Mouse (Mus musculus): ENCODE data around the gene Ddx23.

Ddx23 gene

DNA sequence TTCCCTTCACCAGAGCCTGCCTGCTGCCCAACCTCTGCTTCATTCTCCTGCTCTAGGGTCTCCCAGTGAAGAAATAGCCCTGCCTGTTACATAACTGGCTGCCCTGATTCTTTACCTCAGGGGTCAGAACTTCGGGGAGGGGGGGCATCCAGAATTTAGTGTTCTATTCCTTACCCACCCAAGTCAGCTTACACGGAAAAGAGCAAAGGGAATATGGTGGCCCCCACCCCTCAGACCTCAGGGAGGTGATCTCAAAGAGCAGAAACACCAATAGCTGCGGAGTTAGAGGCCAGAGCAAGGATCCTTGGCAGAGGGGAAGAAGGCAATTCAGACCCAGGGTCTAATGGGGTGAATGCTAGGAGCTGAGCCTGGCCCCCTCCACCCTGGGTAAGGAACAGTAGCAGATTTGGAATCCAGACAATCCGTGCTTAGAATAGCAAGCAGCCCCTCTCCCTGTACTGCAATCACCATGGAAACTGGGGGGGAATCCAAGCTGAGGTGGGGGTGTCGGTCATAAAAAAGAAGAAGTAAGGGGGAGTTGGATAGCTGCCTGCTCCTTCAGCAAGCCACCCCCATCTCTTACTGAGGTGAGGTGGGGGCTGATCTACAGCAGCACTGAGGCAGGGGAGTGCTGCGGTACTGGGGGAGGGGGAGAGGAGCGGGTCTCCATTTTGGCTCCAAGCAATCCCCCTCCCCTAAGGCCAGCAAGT lies 11.7 kb upstream of the Ddx23 start:
- DNase-seq (ENCODE audit: low spot score): no peak

DNA sequence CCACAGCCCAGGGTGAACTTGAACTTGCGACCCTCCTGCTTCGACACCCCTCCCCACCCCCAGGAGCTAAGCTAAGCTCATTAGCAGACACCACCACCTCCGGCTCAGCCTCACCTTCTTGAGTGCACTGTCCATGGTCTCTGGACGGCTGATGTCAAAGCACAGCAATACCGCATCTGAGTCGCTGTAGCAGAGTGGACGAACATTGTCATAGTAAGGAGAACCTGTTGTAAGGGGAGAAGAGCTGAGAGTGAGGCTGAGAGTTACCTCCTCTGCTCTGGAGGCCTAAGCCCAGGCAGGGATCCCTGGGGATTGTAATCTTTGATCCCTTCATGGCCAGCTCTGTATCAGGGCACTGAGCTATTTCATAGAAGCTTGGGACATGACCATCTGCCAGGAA lies 11.0 kb upstream of the Ddx23 start:
- DNase-seq (ENCODE audit: low spot score): no peak

DNA sequence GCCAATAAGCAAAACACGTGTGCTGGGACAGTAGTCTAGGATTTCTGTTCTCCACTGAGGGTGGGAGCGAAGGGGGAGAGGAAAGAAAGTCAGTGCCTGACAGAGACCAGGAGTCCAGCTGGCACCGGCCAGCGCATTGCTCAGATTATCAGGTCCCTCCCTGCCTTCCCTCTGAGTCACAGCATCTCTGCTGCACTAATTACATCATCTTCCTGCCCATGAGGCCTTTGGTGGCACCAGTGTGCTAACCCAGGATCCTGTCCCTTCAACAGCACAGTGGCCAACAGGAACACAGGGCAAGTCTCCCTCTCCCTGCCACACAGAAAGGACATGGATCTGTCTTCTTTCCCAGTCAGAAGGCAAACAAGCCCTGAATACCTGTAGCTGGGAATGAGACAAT lies 9.9 kb upstream of the Ddx23 start:
- DNase-seq (ENCODE audit: low spot score): no peak

DNA sequence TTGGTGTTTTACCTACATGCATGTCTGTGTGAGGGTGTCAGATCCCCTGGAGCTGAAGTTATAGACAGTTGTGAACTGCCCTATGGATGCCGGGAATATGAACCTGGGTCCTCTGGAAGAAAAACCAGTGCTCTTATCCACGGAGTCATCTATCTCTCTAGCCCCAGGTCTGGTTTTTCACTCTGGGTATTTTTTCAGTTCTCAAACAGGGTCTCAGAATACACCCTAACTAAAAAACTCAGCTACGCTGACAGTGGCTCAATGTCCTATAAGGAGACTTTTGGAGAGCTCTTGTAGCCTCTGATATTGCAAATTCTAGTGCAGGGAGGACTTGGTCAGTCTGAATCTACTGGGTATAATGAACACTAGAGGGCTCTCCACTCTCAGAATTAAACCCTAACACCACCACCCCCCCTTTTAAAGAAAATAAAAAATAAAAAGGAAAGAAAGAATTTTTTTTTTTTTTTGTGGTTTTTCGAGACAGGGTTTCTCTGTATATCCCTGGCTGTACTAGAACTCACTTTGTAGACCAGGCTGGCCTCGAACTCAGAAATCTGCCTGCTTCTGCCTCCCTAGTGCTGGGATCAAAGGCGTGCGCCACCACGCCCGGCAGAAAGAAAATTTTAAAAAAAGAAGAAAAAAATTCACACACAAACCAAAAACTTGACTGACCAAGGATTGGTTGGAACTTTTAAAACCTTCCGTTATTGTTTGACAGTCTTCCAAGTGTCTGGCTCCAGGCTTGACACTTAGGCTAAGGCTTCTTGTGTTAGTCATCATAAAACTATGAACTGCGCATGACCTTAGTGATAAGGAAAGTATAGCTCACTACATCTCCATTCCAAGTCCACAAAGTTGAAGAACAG lies 1.6 kb upstream of the Ddx23 start:
- DNase-seq (ENCODE audit: low spot score): no peak

DNA sequence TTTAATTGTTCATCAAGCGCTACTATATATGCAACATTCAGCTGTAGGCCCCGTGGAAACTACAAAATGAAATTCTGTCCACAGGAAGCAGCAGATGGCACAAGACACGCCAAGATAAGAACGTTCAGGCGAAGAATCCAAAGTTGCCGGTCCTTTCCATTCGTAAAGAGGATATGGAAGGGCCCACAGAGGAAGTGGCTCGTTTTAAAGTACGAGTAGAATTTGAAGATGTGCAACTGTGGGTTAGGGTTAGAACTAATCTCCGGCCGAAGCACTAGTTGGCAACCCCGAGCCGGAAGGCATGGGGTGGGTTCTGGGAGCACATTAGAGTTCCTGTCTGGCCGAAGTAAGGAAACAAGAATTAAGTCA lies 512 bp downstream of the Ddx23 start:
- DNase-seq (ENCODE audit: low spot score): no peak

DNA sequence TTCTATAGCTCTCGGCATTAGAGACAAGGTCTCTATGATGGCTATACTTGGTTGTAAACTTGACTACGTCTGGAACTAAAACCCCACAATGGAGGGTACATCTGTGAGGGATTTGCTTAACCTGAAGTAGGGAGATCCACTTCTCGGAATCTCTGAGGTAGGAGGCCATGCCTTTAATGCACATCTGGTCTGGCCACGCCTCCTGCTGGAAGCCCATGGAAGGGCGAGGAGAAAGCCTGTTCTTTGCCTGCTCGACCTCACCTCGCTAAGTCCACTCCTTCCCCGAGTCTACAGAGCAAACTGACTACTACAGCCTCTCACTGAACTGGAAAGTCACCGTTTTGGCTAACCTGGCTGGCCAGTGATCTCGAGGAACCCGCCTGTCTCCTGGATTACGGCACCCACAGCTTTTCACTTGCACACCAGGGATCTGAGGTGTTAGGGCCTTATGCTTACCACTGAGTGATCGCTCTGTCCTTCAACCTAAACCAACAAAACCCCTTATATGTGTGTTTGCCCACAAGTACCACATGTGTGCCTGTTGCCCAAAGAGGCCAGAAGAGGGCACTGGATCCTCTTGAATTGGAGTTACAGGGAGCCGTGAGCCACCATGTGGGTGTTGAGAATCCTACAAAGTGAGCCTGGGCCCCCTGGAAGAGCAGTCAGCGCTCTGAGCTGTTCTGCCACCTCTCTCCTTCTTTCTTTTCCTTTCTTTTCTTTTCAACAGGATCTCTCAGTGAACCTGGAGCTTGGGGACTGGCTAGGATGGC lies 5.5 kb downstream of the Ddx23 start:
- no peak for DNase-seq (ENCODE audit: low spot score)

DNA sequence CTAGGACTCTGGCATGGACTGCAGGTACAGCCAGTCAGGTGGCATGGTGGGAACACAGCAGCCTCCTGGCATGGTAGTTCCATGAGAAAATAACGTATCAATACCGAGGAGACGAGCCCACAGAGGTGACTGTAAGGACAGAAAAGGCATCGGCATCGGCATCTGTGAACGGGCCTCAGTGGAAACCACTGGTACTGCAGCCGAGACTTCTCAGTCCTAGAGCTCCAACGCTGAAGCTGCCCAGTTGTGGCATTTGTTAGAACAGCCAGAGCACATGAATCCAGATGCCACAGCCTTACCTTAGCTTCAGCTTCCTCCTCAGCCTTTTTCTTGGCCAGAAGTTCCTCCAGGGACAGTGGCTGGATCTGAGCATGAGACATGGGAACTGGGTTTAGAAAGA lies 10.5 kb downstream of the Ddx23 start:
- DNase-seq (ENCODE audit: low spot score): no peak

DNA sequence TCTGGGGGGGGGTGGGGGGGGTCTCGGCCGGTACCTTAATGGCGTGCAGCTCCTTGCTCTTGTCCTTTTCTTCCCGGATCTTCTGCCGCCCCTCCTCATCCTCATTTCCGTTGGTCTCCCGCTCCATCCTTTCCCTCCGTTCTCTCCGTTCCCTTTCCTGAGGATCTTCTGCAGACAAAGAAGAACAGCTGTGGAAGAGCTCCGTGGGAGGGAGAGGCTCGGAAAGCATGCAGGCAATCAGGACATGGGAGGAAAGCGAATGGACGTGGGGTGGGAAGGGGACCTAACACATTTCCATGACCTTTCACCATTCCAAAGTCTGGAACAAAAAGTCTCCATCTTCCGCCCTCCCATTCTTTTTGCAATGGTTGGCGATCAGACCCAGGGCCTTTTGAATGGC lies 11.3 kb downstream of the Ddx23 start:
- DNase-seq (ENCODE audit: low spot score): no peak

DNA sequence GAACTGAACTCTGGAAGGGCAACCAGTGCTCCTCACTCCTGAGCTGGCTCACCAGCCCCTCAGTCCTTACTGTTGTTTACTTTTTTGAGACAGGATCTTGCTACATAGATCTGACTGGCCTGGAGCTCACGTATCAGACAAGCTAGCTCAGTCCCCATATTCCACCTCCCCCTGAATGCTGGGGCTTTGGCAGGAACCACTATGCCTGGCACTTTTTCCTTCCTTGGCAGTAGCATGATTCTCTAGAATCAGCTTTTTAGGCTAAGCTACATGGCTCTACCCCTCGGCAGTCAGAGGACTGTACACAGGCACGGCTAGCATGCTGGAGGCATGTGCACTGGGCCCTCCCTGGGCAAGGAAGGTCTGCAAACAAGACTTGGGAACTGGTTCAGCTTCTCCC lies 14.6 kb downstream of the Ddx23 start:
- no peak for DNase-seq (ENCODE audit: low spot score)

DNA sequence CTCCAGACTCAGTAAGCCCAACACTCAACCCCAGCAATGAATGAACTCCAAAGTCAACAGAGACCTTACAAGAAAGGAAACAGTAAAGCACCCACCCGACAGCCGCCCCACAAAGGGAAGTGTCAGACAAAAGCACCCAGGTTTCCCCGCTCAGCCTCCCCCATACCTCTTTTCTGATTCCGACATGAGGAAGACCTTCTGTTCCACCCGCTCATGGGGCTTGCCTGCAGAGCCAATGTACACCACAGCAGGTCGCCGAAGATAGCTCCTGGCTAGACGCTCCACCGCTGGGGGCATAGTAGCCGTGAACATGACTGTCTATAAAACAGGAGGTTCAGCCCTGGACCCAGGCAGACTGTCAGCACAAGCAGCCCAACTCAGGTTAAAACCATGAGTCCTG lies 15.4 kb downstream of the Ddx23 start:
- DNase-seq (ENCODE audit: low spot score): no peak

DNA sequence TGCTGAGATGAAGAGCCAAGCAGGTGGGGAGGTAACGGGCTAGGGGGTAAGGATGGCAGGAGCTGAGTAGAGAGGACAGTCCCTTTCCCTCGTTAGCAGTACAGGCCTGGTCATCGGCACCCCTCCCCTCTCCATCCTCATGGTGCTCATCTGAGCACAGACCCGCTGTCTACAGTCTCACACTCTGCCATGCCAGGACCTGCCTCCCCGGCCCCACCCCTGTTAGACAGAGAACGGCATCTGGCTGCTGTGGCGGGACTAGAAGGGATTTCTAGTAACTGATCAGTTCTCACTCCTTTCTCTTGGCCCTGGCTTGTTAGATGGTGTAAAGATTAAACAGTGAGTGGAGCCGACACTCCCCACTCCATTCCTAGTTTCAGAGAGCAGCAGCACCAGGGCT lies 16.0 kb downstream of the Ddx23 start:
- DNase-seq (ENCODE audit: low spot score): no peak

DNA sequence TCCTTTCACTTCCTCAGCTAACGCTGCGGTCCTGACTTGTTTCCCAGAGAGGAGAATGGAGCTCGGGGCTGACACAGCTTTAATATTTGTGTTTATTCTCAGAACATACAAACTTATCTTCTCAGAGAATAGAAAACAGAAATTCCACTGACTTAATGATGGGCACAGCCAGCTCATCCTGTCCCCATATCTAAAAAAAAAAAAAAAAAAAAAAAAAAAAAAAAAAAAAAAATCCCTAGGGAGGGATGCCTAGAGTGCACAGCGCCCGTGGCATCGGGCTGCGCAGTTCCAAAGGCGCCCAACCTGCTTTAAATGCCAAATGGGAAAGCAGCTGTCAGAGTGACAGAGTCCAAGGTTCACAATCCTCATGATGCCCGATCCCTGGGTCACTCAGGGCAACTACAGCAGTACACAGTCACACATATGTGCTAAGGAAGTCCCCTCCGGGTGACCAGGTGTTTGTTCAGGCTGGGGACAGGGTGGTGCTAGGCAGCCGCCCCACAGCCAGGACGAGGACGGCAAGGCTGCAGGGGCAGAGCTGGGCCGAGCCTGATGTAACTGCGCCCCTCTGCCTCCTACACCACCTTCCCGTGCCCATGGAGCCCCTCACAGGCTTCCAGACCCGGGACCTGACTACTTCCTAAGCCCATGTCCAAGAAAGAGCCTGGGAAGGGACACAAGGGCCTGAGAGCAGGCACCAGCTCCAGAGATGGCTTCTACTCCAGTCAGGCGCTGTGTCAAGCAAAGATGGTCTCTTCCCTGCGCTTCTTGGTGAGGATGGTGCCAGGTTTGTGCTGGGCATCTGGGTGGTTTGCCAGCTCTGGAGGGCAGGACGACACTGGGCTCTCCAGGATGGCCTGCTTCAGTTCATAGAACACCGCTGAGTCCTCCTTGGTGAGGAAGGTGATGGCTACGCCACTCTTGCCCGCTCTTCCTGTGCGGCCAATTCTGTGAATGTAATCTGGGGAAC lies 17.4 kb downstream of the Ddx23 start:
- no peak for DNase-seq (ENCODE audit: low spot score)

DNA sequence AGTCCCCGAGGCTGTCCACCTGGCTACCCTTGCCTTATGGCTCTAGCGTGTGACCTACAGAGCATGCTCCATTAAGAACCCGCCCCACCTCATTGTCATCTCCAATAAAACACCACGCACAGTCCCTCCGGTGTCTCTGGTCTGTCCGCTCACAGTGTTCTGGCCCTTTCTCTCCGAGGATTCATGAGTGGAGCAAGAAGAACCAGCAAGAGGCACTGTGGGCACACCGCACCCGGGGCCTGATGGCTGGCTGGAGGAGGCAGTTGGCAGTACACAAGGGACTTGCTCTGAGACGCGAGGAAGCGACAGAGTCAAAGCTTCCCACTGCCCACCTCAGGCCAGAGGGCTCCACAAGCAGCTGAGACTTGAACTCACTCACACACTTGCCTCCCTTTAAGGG lies 18.3 kb downstream of the Ddx23 start:
- no peak for DNase-seq (ENCODE audit: low spot score)

DNA sequence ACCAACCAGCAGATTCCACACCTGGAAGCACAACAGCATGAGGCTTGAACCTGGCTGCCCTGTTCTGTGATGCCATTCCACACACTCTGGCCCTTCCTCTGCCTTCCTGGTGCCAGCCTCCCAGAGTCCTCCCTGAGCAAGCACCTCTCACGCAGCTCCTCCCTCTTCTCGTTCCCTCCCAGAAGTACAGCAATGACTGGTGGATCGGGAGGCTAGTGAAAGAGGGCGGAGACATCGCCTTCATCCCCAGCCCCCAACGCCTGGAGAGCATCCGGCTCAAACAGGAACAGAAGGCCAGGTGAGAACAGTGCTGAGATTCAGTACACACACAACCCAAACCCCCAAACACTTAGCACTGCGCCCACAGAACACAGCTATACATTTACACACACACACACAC lies 22.5 kb downstream of the Ddx23 start:
- no peak for DNase-seq (ENCODE audit: low spot score)

DNA sequence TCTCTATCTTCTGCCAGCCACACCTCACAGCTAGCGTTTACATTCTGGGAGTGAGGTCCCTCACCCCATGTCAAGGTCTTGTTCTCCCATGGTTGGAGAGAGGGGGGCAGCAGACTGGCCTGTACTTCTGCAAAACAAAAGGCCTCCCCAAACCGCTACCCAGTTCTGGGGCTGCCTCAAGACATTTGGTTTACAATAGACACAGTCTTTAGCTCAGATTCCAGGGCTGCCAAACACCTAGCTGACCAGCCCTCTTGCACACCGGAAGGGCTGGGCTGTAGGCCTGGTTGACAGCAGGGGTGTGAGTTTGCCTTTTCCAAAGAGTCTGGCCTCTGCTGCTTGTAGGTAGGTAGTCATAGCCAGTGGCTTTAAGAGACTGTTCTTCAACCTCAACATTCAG lies 25.5 kb downstream of the Ddx23 start:
- DNase-seq (ENCODE audit: low spot score): no peak

DNA sequence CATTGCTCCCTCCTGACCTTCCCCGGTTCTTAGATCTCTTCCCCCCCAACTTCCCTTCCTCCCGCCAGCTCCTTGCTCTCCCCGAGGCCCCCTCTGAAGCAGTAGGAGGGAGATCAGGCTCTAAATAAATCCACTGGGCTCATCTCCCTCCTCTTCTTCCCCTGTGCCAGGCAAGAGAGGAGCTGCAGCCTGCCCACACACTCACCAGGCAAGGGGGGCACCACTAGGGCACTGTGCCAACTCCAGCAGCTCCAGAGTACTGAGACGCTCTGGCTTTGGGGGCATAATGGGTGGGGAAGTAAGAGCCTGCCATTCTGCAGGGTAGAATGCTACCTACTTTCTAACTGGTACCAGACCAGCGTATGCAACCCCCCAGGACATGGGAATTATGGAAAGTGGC lies 26.2 kb downstream of the Ddx23 start:
- no peak for DNase-seq (ENCODE audit: low spot score)

DNA sequence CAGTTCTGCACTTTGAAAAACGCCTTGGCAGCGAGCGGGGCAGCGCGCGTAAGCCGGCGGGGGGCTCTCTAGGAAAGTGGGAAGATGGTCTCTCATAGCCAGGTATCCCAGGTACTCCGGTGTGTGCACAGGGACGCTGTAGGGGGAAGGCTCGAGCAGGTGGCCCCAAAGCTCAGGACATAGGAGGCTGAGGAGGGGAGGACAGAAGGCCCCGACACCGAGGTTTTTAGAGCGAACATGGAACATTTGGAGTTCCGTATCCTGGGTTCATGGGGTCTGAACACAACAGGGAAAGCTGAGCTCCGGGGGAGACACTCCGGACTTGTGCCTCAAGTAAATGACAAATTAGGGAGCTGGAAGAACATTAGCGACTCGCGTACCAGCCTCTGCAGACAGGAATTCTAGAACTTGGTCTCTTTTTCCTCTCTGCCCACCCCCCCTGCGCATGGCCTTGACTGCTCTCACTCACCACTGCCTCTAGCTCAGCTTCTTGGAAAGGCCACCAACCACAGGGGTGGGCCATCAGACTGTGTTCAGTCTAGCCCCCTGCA lies 27.3 kb downstream of the Ddx23 start:
- peak; percentile 38 for DNase-seq (ENCODE audit: low spot score)

DNA sequence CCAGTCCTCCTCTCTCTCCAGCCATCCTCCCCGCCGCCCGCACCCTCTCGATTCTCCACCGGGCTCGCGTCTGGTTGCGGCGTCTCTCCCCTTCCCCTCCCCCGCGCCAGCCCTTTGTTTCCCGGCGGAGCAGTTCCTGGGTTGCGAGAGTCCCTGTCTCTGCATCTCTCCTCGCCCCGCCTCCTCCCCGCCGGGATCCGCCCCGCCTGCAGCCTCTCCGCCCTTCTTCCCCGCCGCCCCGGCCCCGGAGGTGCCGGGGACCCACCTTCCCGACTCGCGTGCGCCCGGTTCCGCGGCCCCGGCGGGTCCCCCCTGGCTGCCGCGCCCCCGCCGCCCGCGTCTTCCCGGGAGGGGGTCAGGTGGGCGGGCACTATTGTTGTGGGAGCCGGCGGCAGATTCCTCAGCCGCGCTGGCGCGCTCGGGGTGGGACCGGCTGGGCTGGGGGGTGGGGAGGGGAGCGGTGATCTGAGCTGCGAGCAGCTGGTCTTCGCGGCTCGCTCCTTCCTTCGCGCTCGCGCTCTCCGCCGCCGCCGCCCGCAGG lies 28.1 kb downstream of the Ddx23 start:
- peak; percentile 83 for DNase-seq (ENCODE audit: low spot score)

DNA sequence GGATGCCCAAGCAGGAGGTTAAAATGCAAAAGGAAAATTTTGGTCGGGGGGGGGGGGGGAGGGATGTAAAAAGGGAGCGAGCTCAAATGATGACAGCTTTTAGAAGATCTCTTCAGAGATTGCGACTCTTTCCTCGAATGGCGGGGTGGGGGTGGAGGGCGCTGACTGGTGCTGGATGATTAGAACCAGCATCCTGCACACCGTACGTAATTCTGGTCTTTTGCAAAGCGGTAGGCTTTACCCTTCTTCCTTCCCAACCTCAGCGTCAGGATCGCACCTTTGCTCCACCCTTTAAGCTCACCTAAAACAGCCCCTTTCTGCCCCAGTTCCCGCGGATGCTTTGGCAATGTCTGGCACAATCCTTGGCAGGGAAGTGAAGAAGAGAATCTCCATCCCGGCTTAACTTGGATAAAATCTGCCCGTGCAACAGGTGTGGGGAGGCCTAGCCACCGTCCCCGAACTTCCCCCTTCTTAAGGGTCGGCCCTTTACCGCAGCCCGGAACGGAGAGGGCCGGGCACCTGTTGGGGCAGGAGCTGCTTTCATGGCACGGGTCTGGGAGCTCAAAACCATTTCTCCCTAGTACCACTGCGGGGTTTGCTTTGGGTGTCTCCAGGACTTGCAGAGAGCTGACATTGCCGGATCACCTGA lies 28.7 kb downstream of the Ddx23 start:
- no peak for DNase-seq (ENCODE audit: low spot score)

DNA sequence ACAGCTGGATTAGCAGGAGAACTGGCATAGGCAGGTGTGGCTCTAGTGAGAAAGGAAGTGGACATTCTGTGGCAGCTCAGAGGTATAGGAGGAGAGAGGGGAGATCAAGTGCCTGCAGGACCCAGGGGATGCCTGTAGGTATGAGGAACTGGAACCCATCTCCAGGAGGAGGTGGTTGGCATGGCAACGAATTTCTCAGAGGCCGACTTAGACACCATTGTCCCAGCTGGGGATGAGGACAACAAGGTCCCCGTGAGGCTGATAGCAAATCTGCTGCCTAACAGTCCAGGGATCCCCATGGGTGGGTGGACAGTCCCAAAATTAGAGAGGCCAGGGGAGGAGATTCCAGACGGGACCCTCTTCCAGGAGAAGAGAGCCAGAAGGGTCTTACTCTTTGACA lies 29.8 kb downstream of the Ddx23 start:
- DNase-seq (ENCODE audit: low spot score): no peak

Data from ovary, postnatal 36 days (tissue).